Mouse (Mus musculus): ENCODE data around the gene Nbea. TPM values are rescaled to one million over a fixed set of nuclear protein-coding genes. Genes with fewer than 3 reads are reported as not detected.

The Nbea gene
- 94.6 and 102 TPM in 2 replicates for polyA plus RNA-seq (2012; rRNA removed)

GRCm38 (mm10) chr3:56183159-56184133 is at the start of gene Nbea:
Gene Nbea (minus strand): TSS chr3:56183701.

GRCm38 (mm10) chr3:55782056-55782687 is 401.3 kb downstream of the Nbea start, which contains the start of gene Mab21l1:
Gene Mab21l1 (plus strand): TSS chr3:55782510.

